Mouse (Mus musculus) lung, postnatal 0 days (tissue): ENCODE measurements at regions not wholly inside any gene's neighbourhood (a gene's known extent, or its start where the extent isn't known, plus 50 kb on each side); places are given as distances from the start of the nearest gene placed in this dataset.

Experiments
- ATAC-seq: fragments of 200-750 bp; cut with Nextera tagmentation; 2 replicates; pipeline ENCODE4 v1.8.0; 2017; ENCODE audit warnings: moderate library complexity
- DNase-seq: peaks from one replicate; pipeline ENCODE4 v3.0.0-alpha.2; 2016; ENCODE audit warnings: low spot score
- H3K27ac ChIP-seq: fragments of 300-500 bp; sonication (generic); 2 replicates; pipeline ENCODE4 v1.5.1; 2014; ENCODE audit warnings: antibody characterized with exemption, mild to moderate bottlenecking, low read length, mixed read lengths
- H3K27me3 ChIP-seq: fragments of 300-500 bp; sonication (generic); replicated peaks from 2 replicates; pipeline ENCODE4 v1.6.1; 2014; ENCODE audit warnings: low read length, mixed read lengths; ENCODE audit not compliant: insufficient read depth
- H3K36me3 ChIP-seq: fragments of 300-500 bp; sonication (generic); 2 replicates; pipeline ENCODE4 v1.6.1; 2014; ENCODE audit warnings: low read length, mixed read lengths; ENCODE audit not compliant: insufficient read depth
- H3K4me1 ChIP-seq: fragments of 300-500 bp; sonication (generic); 2 replicates; pipeline ENCODE4 v1.6.1; 2014; ENCODE audit warnings: antibody characterized with exemption, low read depth, low read length, mixed read lengths; ENCODE audit not compliant: insufficient read depth
- H3K4me2 ChIP-seq: fragments of 300-500 bp; sonication (generic); replicated peaks from 2 replicates; pipeline ENCODE4 v1.6.1; 2014; ENCODE audit warnings: low read depth, mild to moderate bottlenecking, low read length, moderate library complexity, mixed read lengths
- H3K4me3 ChIP-seq: fragments of 300-500 bp; sonication (generic); 2 replicates; pipeline ENCODE4 v1.5.1; 2014; ENCODE audit warnings: low read depth, low read length
- H3K9ac ChIP-seq: fragments of 300-500 bp; sonication (generic); replicated peaks from 2 replicates; pipeline ENCODE4 v1.6.1; 2014; ENCODE audit warnings: low read depth, mild to moderate bottlenecking
- H3K9me3 ChIP-seq: fragments of 300-500 bp; sonication (generic); 2 replicates; pipeline ENCODE4 v1.6.1; 2016; ENCODE audit warnings: low read length, mixed read lengths
- CTCF ChIP-seq: IDR thresholded peaks from 2 replicates; pipeline ENCODE4 v1.5.1; 2016; ENCODE audit warnings: antibody characterized with exemption, mild to moderate bottlenecking
- EP300 ChIP-seq: IDR thresholded peaks from 2 replicates; pipeline ENCODE4 v1.6.1; 2016; ENCODE audit warnings: antibody characterized with exemption, mild to moderate bottlenecking, control low read depth
- WGBS: fragments of 180-500 bp; shearing (Covaris S2); extraction: QIAGEN DNeasy Blood & Tissue Kit; methylation state at CpG from one replicate; pipeline ENCODE4 v1.1.7; 2014; 5-methylcytosine and 5-hydroxymethylcytosine counted together

GRCm38 (mm10) chr14:48753084-48753483 lies 79.5 kb upstream of the Otx2 start:
- Histone ChIP-seq H3K9ac (no peak overlapping the region), H3K4me3 (no peak overlapping the region), H3K9me3 (no peaks in the 10 kb centered on the region), H3K4me2 (no peak overlapping the region), H3K27me3 (no peaks in the 10 kb centered on the region), H3K4me1 (no peaks in the 10 kb centered on the region), H3K36me3 (no peaks in the 10 kb centered on the region), H3K27ac (no peak overlapping the region)
- ATAC-seq, result no peak
- WGBS, result 67% methylated on average over 7 of the region's 7 CpGs
- TF ChIP-seq EP300, result no peak
- no peak for TF ChIP-seq CTCF
- no peak for DNase-seq

- no peak for ATAC-seq
- H3K27ac ChIP-seq, result no peak overlapping the region
- H3K4me3 ChIP-seq, result no peak overlapping the region
- H3K36me3 ChIP-seq, result no peaks in the 10 kb centered on the region
- WGBS, result 39% methylated on average over 8 of the region's 8 CpGs
- no peaks in the 10 kb centered on the region for H3K4me1 ChIP-seq
- no peak overlapping the region for H3K4me2 ChIP-seq
- no peaks in the 10 kb centered on the region for H3K9me3 ChIP-seq
- DNase-seq, result no peak
- no peaks in the 10 kb centered on the region for H3K27me3 ChIP-seq
- TF ChIP-seq EP300 (no peak), CTCF (no peak)
- no peak overlapping the region for H3K9ac ChIP-seq
Measured at GRCm38 (mm10) chr14:48752579-48752905, 78.9 kb upstream of the Otx2 start.

GRCm38 (mm10) chr14:48751751-48752578 lies 78.3 kb upstream of the Otx2 start:
- Histone ChIP-seq H3K4me2 (no peak overlapping the region), H3K27me3 (no peaks in the 10 kb centered on the region), H3K36me3 (no peaks in the 10 kb centered on the region), H3K4me1 (no peaks in the 10 kb centered on the region), H3K9me3 (no peaks in the 10 kb centered on the region), H3K4me3 (no peak overlapping the region), H3K9ac (no peak overlapping the region), H3K27ac (no peak overlapping the region)
- 20% methylated on average over 18 of the region's 18 CpGs for WGBS
- no peak for DNase-seq
- TF ChIP-seq EP300 (no peak), CTCF (no peak)
- no peak for ATAC-seq

GRCm38 (mm10) chr14:48750994-48751393 lies 77.4 kb upstream of the Otx2 start:
- no peaks in the 10 kb centered on the region for H3K4me1 ChIP-seq
- DNase-seq (no peak), ATAC-seq (no peak)
- no peak overlapping the region for H3K9ac ChIP-seq
- no peaks in the 10 kb centered on the region for H3K27me3 ChIP-seq
- no peaks in the 10 kb centered on the region for H3K36me3 ChIP-seq
- TF ChIP-seq EP300 (no peak), CTCF (no peak)
- H3K9me3 ChIP-seq, result no peaks in the 10 kb centered on the region
- no peak overlapping the region for H3K4me3 ChIP-seq
- H3K27ac ChIP-seq, result no peak overlapping the region
- 53% methylated on average over 6 of the region's 6 CpGs for WGBS
- H3K4me2 ChIP-seq, result no peak overlapping the region

- ATAC-seq (no peak), DNase-seq (no peak)
- no peak overlapping the region for H3K4me3 ChIP-seq
- H3K36me3 ChIP-seq, result no peaks in the 10 kb centered on the region
- no peaks in the 10 kb centered on the region for H3K4me1 ChIP-seq
- no peak overlapping the region for H3K9ac ChIP-seq
- H3K4me2 ChIP-seq, result no peak overlapping the region
- no peak for TF ChIP-seq EP300
- TF ChIP-seq CTCF, result no peak
- no peaks in the 10 kb centered on the region for H3K27me3 ChIP-seq
- WGBS, result 90% methylated on average over 12 of the region's 12 CpGs
- no peaks in the 10 kb centered on the region for H3K9me3 ChIP-seq
- H3K27ac ChIP-seq, result no peak overlapping the region
Measured at GRCm38 (mm10) chr14:48748976-48749375, 75.4 kb upstream of the Otx2 start.

- Histone ChIP-seq H3K36me3 (no peaks in the 10 kb centered on the region), H3K27me3 (no peaks in the 10 kb centered on the region), H3K27ac (no peak overlapping the region), H3K9me3 (no peaks in the 10 kb centered on the region), H3K4me2 (no peak overlapping the region), H3K4me3 (no peak overlapping the region), H3K9ac (no peak overlapping the region), H3K4me1 (no peaks in the 10 kb centered on the region)
- DNase-seq (no peak), ATAC-seq (no peak)
- WGBS, result 69% methylated on average over 1 of the region's 1 CpGs
- TF ChIP-seq EP300, result no peak
- no peak for TF ChIP-seq CTCF
Measured at GRCm38 (mm10) chr14:48747936-48748335, 74.3 kb upstream of the Otx2 start.
